Mouse (Mus musculus) olfactory bulb, adult 2 months (tissue): Measurements from ENCODE around the gene Trim28. TPM values are rescaled to one million over a fixed set of nuclear protein-coding genes. Genes with fewer than 3 reads are reported as not detected.

Experiments used
- H3K27ac ChIP-seq: fragments of 200-500 bp; 2 replicates; pipeline ENCODE4 v1.5.1; 2012; ENCODE audit warnings: low read depth, low read length; ENCODE audit not compliant: insufficient read depth
- H3K4me1 ChIP-seq: fragments of 200-500 bp; 2 replicates; pipeline ENCODE4 v1.6.1; 2012; ENCODE audit warnings: low read length; ENCODE audit not compliant: control insufficient read depth, insufficient read depth
- H3K4me3 ChIP-seq: fragments of 200-500 bp; 2 replicates; pipeline ENCODE4 v1.5.1; 2012; ENCODE audit warnings: mild to moderate bottlenecking, low read depth, low read length, moderate library complexity; ENCODE audit not compliant: insufficient read depth
- CTCF ChIP-seq: fragments of 200-500 bp; IDR thresholded peaks from 2 replicates; pipeline ENCODE4 v1.5.1; 2012; ENCODE audit warnings: low read depth, mild to moderate bottlenecking, low read length, moderate library complexity; ENCODE audit not compliant: insufficient read depth
- POLR2A ChIP-seq: fragments of 200-500 bp; IDR thresholded peaks from 2 replicates; pipeline ENCODE4 v1.6.1; 2012; ENCODE audit warnings: mild to moderate bottlenecking, low read depth, low read length, moderate library complexity; ENCODE audit not compliant: insufficient read depth
- WGBS: fragments of 180-500 bp; shearing (Covaris S2); methylation state at CpG from one replicate; pipeline ENCODE4 v1.1.7; 2018; 5-methylcytosine and 5-hydroxymethylcytosine counted together
- polyA plus RNA-seq: library from polyadenylated mRNA; stranded (reverse); fragments of >200 nt; gene quantifications from 2 replicates; pipeline ENCODE4 v1.2.4, GENCODE M21; 2012; ENCODE audit warnings: low replicate concordance; ENCODE audit not compliant: missing spikeins, insufficient read depth, insufficient read length

The Trim28 gene
- polyA plus RNA-seq, 1 experiment: not detected

DNA sequence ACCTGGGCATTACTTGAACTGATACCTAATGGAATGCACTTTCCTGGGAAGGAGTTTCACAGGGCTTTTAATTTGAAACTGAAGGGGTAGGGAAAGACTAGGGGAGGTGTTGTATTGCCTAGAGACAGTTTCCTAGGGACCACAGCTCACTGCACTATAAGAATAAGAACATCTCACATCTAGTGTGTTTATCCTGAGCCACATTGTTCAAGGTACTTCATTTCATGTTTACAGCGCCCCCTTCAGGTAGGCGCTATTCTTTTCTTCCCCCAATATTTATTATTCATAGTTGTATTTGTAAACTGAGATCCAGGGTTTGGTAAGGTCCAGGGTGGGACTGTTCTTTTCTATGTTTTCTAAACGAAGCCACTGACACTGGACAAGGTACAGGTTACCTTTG is 6.7 kb upstream of the Trim28 start:
- Histone ChIP-seq H3K4me1 (no peaks in the 10 kb centered on the region), H3K27ac (no peak overlapping the region), H3K4me3 (no peak overlapping the region)
- WGBS: 6% methylated on average over 3 of the region's 3 CpGs
- TF ChIP-seq POLR2A: no peak
- no peak for TF ChIP-seq CTCF

DNA sequence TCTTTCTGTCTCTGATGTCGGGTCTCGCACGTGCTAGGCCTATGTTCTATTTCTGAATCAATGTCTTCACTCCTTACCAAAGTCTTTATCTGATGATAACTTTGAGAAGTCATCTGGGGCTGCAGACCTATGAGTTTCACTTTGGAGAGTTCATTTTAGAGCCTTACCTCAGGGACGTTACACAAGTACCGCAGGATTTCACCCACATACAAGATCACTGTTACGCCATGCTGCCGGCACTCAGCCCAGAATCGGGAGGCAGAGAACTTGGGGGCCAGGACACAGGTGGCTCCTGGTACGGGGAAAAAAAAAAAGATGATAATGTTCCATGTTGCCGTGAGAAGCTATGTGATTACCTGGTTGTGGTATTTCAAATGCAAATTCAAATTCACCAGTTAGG is 5.8 kb upstream of the Trim28 start:
- WGBS: 90% methylated on average over 10 of the region's 10 CpGs
- no peak overlapping the region for H3K27ac ChIP-seq
- H3K4me3 ChIP-seq: no peak overlapping the region
- no peaks in the 10 kb centered on the region for H3K4me1 ChIP-seq
- no peak for TF ChIP-seq CTCF
- no peak for TF ChIP-seq POLR2A

DNA sequence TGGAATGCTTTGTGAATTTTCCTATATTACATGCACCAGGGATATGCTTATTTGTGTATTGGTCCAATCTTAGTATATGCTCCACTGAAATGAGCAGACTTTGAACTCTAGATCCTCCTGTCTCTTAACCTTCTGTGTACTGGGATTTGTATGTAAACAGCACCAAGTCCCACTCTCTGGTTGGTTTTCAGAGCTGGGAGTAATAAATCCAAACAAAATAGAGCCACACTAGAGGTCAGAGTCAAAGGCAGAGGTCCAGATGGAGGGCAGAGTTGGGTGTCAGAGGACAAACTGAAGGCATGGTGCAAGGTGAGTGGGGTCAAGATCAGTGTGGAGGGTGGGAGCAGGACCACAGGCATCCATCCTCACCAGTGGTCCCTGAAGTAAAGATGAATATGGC is 3.1 kb upstream of the Trim28 start:
- Histone ChIP-seq H3K4me3 (no peak overlapping the region), H3K27ac (no peak overlapping the region), H3K4me1 (no peaks in the 10 kb centered on the region)
- TF ChIP-seq CTCF: no peak
- no peak for TF ChIP-seq POLR2A

DNA sequence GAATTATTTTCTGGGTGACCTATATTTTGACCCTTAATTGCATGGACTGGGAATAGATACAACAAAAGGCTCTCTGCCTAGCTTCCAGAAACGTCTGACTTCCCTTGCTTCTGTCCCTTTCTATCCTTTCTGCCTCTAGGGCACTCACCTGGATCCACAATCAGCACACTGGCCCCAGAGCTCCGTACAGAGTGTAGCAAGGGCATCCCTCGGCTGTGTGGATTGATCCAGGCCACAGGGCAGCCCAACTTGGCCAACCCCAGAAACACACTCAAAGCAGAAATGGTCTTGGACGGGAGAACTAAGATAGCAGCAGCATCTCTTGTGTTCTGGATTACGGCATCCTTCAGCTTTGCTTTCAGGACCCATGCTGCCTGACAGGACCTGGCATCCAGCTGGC is 1.7 kb upstream of the Trim28 start:
- TF ChIP-seq POLR2A (no peak), CTCF (no peak)
- WGBS: 71% methylated on average over 5 of the region's 5 CpGs
- Histone ChIP-seq H3K27ac (no peak overlapping the region), H3K4me3 (no peak overlapping the region), H3K4me1 (no peaks in the 10 kb centered on the region)

DNA sequence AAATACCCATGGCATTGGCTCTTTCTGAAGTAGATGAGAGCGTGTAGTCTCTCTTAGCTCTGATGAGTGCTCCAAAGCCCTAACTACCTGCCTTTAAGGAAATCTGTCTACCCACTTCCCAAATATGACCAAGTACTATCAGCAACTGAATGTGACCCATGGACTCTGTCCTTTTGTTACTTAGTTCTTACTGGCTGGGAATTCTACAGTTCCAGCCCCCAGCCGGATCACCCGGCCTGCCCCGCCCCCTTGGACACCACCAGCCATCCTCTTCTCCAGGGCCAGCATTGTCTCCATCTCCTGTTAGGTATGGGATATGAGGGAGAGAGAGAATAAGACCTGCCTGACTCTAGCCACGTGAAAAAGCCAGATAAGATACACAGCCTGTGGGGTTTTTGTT is 861 bp upstream of the Trim28 start, which contains the start of gene Slc27a5:
Gene Slc27a5 (minus strand): TSS at position 140 of the 400 bp plus-strand sequence.
- Histone ChIP-seq H3K4me1 (no peaks in the 10 kb centered on the region), H3K4me3 (no peak within 1 kb of the TSS), H3K27ac (no peak within 1 kb of the TSS)
- 76% methylated on average over 5 of the region's 5 CpGs for WGBS
- TF ChIP-seq POLR2A: no peak
- TF ChIP-seq CTCF: no peak

DNA sequence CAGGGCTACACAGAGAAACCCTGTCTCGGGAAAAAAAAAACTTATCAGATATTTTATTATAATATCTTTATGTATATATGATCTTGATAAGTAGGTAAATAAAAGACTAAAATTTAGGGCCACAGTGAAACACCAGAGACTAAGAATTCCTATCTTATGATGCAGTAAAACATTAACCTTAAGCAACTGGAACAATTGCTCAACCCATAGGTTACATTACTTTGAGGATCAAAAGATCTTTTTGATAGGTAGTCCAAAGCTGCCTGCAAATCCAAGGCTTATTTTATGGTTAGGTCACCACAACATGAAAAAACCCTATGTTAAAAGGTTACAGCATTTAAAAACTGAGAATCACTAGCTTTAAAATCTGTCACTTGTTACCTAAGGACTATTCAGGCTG is 2.7 kb downstream of the Trim28 start:
- Histone ChIP-seq H3K4me1 (peaks cover 4% of the 10 kb centered on the region; the same call in 1 of the 2 replicates), H3K27ac (no peak overlapping the region), H3K4me3 (no peak overlapping the region)
- WGBS: 77% methylated on average over 1 of the region's 1 CpGs
- TF ChIP-seq POLR2A: no peak
- no peak for TF ChIP-seq CTCF

DNA sequence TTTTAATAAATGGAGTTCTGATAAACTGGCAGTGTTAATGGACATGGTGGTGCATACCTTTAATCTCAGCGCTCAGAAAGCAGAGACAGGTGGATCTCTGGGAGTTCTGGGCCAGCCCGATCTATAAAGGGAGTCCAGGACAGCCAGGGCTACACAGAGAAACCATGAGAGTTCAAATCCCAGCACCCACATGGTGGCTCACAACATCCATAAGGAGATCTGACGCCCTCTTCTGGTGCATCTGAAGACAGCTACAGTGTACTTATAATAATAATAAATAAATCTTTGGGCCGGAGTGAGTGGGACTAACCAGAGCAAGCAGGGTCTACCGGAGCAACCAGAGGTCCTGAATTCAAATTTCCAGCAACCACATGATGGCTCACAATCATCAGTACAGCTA is 4.5 kb downstream of the Trim28 start:
- TF ChIP-seq CTCF (no peak), POLR2A (no peak)

DNA sequence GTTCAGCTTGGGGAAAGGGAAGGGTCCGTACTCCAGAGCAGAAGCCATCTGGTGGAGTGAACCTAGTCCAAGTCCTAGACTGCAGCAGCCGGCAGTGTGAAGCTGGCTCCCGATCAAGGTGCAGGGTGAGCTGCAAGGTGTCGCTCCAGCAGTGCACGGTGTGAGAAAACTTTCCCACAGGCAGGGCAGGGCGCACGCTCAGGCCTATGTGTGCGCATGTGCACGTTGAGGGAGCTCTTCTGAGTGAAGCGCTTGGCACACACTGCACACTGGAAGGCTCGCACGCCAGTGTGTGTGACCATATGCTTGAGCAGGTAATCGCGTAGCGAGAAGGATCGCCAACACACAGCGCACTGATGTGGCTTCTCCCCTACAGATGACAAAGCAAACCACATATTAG is 7.1 kb downstream of the Trim28 start:
- Histone ChIP-seq H3K27ac (no peak overlapping the region), H3K4me3 (no peak overlapping the region), H3K4me1 (peaks cover 16% of the 10 kb centered on the region)
- WGBS: 88% methylated on average over 17 of the region's 17 CpGs
- TF ChIP-seq POLR2A (no peak), CTCF (no peak)

More for the DNA sequence above, 4.5 kb downstream of the Trim28 start:
- Histone ChIP-seq H3K4me3 (no peak overlapping the region), H3K4me1 (peaks cover 9% of the 10 kb centered on the region; the same call in 1 of the 2 replicates), H3K27ac (no peak overlapping the region)
- WGBS: 81% methylated on average over 5 of the region's 5 CpGs

DNA sequence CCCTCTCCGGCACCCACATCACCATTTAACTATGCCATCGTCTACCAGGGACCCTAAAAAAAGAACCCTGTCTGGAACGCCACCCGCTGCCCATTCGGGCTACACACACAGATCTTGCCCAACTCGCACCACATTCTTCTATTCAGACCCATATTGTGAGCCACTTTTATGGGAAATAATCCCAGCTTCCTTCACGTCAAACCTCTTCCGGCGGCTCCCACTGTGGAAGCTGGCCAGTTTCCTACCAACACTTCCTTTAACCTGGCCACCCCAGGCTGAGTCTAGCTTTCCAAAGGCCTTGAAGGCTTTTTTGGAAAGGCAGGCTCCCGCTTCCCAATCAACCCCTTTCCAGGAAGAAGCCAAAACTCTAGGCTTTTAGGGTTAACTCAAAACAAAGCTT is 7.6 kb downstream of the Trim28 start:
- 83% methylated on average over 10 of the region's 10 CpGs for whole genome bisulfite sequencing
- no peak overlapping the region for H3K4me3 ChIP-seq
- peaks cover 16% of the 10 kb centered on the region for H3K4me1 ChIP-seq
- no peak overlapping the region for H3K27ac ChIP-seq
- TF ChIP-seq POLR2A: no peak
- no peak for TF ChIP-seq CTCF
